ENCODE assay signal across 24 mouse cellular contexts in the genomic region with DNA sequence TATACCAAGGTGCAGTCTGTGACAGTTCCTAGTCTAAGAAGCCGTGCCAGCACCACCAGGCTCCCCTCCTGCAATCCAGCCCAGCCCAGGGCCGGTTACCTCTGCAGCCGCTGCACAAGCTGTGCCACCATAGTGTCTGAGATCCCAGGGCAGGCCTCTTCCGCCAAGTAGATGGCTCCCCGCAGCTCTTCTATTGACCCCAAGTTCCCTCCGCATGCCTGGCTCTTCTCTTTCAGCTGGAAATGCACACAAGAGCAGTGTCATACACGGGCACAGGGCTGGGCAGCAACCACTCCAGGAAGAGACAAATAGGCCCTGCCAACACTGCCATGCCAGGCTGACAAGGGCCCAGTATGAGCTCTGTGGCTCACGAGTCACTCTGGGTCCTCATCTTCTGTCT.
"Had no signal": no experiment of that assay in that cellular context is flagged by ENCODE, and none has a peak within 500 bp of the region (broad histone marks: within the 10 kb centered on the region; RNA-seq: fewer than 3 reads in every experiment).

No protein-coding gene starts in this region.

- H3K4me2 ChIP-seq: heart, embryonic 12.5 days; hindbrain, embryonic 13.5 days; intestine, embryonic 15.5 days; kidney, embryonic 15.5 days; limb, embryonic 13.5 days; limb, embryonic 15.5 days; liver, embryonic 12.5 days had no signal

- H3K9ac ChIP-seq: heart, embryonic 12.5 days; hindbrain, embryonic 13.5 days; intestine, embryonic 15.5 days; kidney, embryonic 15.5 days; limb, embryonic 13.5 days; limb, embryonic 15.5 days; liver, embryonic 12.5 days; liver, embryonic 14.5 days had no signal

- H3K27me3 ChIP-seq: heart, embryonic 12.5 days; hindbrain, embryonic 13.5 days; intestine, embryonic 15.5 days; kidney, embryonic 15.5 days; limb, embryonic 13.5 days; limb, embryonic 15.5 days; liver, embryonic 12.5 days had no signal

- DNase-seq: gastrocnemius, adult 2 months; gastrocnemius, postnatal 10 days; gastrocnemius, postnatal 25 days; heart, adult 2 months; heart, postnatal 10 days; heart, postnatal 4 days; kidney, adult 18-20 months; kidney, adult 9 months; kidney, postnatal 14 days; kidney, postnatal 36 days; layer of hippocampus, adult 9-11 months; layer of hippocampus, postnatal 36 days had no signal

- H3K4me3 ChIP-seq: gastrocnemius, adult 2 months; heart, adult 2 months; heart, embryonic 12.5 days; hindbrain, embryonic 10.5 days; hindbrain, embryonic 13.5 days; intestine, embryonic 15.5 days; kidney, embryonic 15.5 days; limb, embryonic 13.5 days; limb, embryonic 15.5 days; liver, embryonic 12.5 days had no signal

- H3K27ac ChIP-seq: gastrocnemius, adult 2 months; heart, adult 2 months; hindbrain, embryonic 10.5 days; hindbrain, embryonic 13.5 days; intestine, embryonic 15.5 days; kidney, embryonic 15.5 days; kidney, postnatal 0 days; limb, embryonic 13.5 days; limb, embryonic 15.5 days; liver, embryonic 12.5 days; liver, embryonic 14.5 days had no signal

- H3K9me3 ChIP-seq: heart, embryonic 12.5 days; hindbrain, embryonic 10.5 days; hindbrain, embryonic 13.5 days; intestine, embryonic 15.5 days; kidney, embryonic 15.5 days; limb, embryonic 13.5 days; limb, embryonic 15.5 days; liver, embryonic 12.5 days had no signal

- ATAC-seq: inflammation-experienced regulatory T-cells, adult 6 months; intestine, embryonic 15.5 days; intestine, postnatal 0 days; liver, embryonic 12.5 days had no signal

- H3K4me1 ChIP-seq: hindbrain, embryonic 10.5 days; hindbrain, embryonic 13.5 days; intestine, embryonic 15.5 days; kidney, embryonic 15.5 days; limb, embryonic 13.5 days; limb, embryonic 15.5 days; liver, embryonic 12.5 days had no signal
